Mouse (Mus musculus) E14TG2a.4 (cell line): ENCODE measurements around the gene Olfr263.
A peak's percentile ranks its signal among the peaks of the same experiment; 100 is the strongest.

Experiments used
- H3K27me3 ChIP-seq: 2 replicates; pipeline ENCODE4 v1.6.1; 2014; ENCODE audit warnings: low read length, control low read depth; ENCODE audit not compliant: insufficient read depth
- H3K36me3 ChIP-seq: 2 replicates; pipeline ENCODE4 v1.6.1; 2014; ENCODE audit warnings: low read length, control low read depth; ENCODE audit not compliant: insufficient read depth
- H3K4me1 ChIP-seq: replicated peaks from 2 replicates; pipeline ENCODE4 v1.6.1; 2014; ENCODE audit warnings: low read depth, low read length, control low read depth
- H3K4me3 ChIP-seq: replicated peaks from 2 replicates; pipeline ENCODE4 v1.5.1; 2014; ENCODE audit warnings: mild to moderate bottlenecking, low read length
- H3K9me3 ChIP-seq: 2 replicates; pipeline ENCODE4 v1.6.1; 2014; ENCODE audit warnings: low read length, control low read depth
- CTCF ChIP-seq: conservative IDR thresholded peaks from 2 replicates; pipeline ENCODE4 v1.5.1; 2014; ENCODE audit warnings: low read length
- NANOG ChIP-seq: IDR thresholded peaks from 2 replicates; pipeline ENCODE4 v1.6.1; 2014; ENCODE audit warnings: borderline replicate concordance, low read length, mixed read lengths
- POU5F1 ChIP-seq: IDR thresholded peaks from 2 replicates; pipeline ENCODE4 v1.6.1; 2014; ENCODE audit warnings: low read length, borderline replicate concordance

Olfr263 gene

GRCm38 (mm10) chr13:21167910-21168300, 38.5 kb downstream of the Olfr263 start:
- Histone ChIP-seq H3K9me3 (no peaks in the 10 kb centered on the region), H3K4me1 (peaks cover 41% of the 10 kb centered on the region), H3K27me3 (no peaks in the 10 kb centered on the region), H3K4me3 (peak overlapping the region; percentile 80), H3K36me3 (no peaks in the 10 kb centered on the region)
- TF ChIP-seq POU5F1 (no peak), CTCF (no peak), NANOG (no peak)

- Histone ChIP-seq H3K27me3 (no peaks in the 10 kb centered on the region), H3K4me1 (peaks cover 43% of the 10 kb centered on the region)
Measured at GRCm38 (mm10) chr13:21168371-21169011, 39.1 kb downstream of the Olfr263 start.

GRCm38 (mm10) chr13:21169121-21169656, 39.8 kb downstream of the Olfr263 start:
- Histone ChIP-seq H3K36me3 (no peaks in the 10 kb centered on the region), H3K4me1 (peaks cover 45% of the 10 kb centered on the region), H3K4me3 (peak overlapping the region; percentile 80), H3K9me3 (no peaks in the 10 kb centered on the region), H3K27me3 (no peaks in the 10 kb centered on the region)
- no peak for TF ChIP-seq NANOG
- no peak for TF ChIP-seq POU5F1
- TF ChIP-seq CTCF = no peak

More at GRCm38 (mm10) chr13:21168371-21169011, 39.1 kb downstream of the Olfr263 start:
- Histone ChIP-seq H3K4me3 (peak overlapping the region; percentile 80), H3K9me3 (no peaks in the 10 kb centered on the region), H3K36me3 (no peaks in the 10 kb centered on the region)
- TF ChIP-seq NANOG = no peak

GRCm38 (mm10) chr13:21169657-21170430, 40.4 kb downstream of the Olfr263 start:
- H3K4me3 ChIP-seq = peak overlapping the region; percentile 80

GRCm38 (mm10) chr13:21170431-21171155, 41.2 kb downstream of the Olfr263 start:
- TF ChIP-seq CTCF (no peak), NANOG (no peak), POU5F1 (no peak)
- H3K9me3 ChIP-seq = no peaks in the 10 kb centered on the region

More at GRCm38 (mm10) chr13:21169657-21170430, 40.4 kb downstream of the Olfr263 start:
- H3K36me3 ChIP-seq = no peaks in the 10 kb centered on the region
- no peaks in the 10 kb centered on the region for H3K27me3 ChIP-seq
- TF ChIP-seq NANOG = no peak
- no peak for TF ChIP-seq POU5F1
- no peaks in the 10 kb centered on the region for H3K9me3 ChIP-seq
- peaks cover 44% of the 10 kb centered on the region for H3K4me1 ChIP-seq

GRCm38 (mm10) chr13:21171156-21171530, 41.7 kb downstream of the Olfr263 start:
- Histone ChIP-seq H3K27me3 (no peaks in the 10 kb centered on the region), H3K4me3 (peak overlapping the region; percentile 80), H3K4me1 (peaks cover 43% of the 10 kb centered on the region), H3K36me3 (no peaks in the 10 kb centered on the region), H3K9me3 (no peaks in the 10 kb centered on the region)
- TF ChIP-seq CTCF = no peak
- no peak for TF ChIP-seq POU5F1

More at GRCm38 (mm10) chr13:21170431-21171155, 41.2 kb downstream of the Olfr263 start:
- H3K4me1 ChIP-seq = peaks cover 43% of the 10 kb centered on the region
- no peaks in the 10 kb centered on the region for H3K27me3 ChIP-seq
- no peaks in the 10 kb centered on the region for H3K36me3 ChIP-seq
- H3K4me3 ChIP-seq = peak overlapping the region; percentile 80

- no peak for TF ChIP-seq POU5F1
- no peak for TF ChIP-seq NANOG
- no peak for TF ChIP-seq CTCF
- H3K4me1 ChIP-seq = peaks cover 45% of the 10 kb centered on the region
- no peaks in the 10 kb centered on the region for H3K36me3 ChIP-seq
- peak overlapping the region; percentile 80 for H3K4me3 ChIP-seq
- H3K27me3 ChIP-seq = no peaks in the 10 kb centered on the region
- no peaks in the 10 kb centered on the region for H3K9me3 ChIP-seq
Measured at GRCm38 (mm10) chr13:21171600-21172150, 42.2 kb downstream of the Olfr263 start.

- Histone ChIP-seq H3K9me3 (no peaks in the 10 kb centered on the region), H3K36me3 (no peaks in the 10 kb centered on the region), H3K4me1 (peaks cover 50% of the 10 kb centered on the region), H3K27me3 (no peaks in the 10 kb centered on the region), H3K4me3 (peak overlapping the region; percentile 80)
- no peak for TF ChIP-seq POU5F1
- peak; percentile 66; the same call in 1 of the 2 replicates for TF ChIP-seq NANOG
Measured at GRCm38 (mm10) chr13:21172241-21173027, 43.0 kb downstream of the Olfr263 start.
